Mouse (Mus musculus) brain, embryonic 14.5 days (tissue): ENCODE results near the gene Rps27.

ENCODE experiments used
- CTCF ChIP-seq: fragments of 200-500 bp; IDR thresholded peaks from 2 replicates; pipeline ENCODE4 v1.5.1; 2012; ENCODE audit warnings: inconsistent platforms, mild to moderate bottlenecking, moderate library complexity, borderline replicate concordance; ENCODE audit not compliant: insufficient read depth, insufficient read length; ENCODE audit errors: extremely low read depth
- POLR2A ChIP-seq: fragments of 200-500 bp; IDR thresholded peaks from 2 replicates; pipeline ENCODE4 v1.6.1; 2012; ENCODE audit warnings: mild to moderate bottlenecking, inconsistent platforms, borderline replicate concordance; ENCODE audit not compliant: poor library complexity, insufficient read depth, insufficient read length, severe bottlenecking; ENCODE audit errors: extremely low read depth

DNA sequence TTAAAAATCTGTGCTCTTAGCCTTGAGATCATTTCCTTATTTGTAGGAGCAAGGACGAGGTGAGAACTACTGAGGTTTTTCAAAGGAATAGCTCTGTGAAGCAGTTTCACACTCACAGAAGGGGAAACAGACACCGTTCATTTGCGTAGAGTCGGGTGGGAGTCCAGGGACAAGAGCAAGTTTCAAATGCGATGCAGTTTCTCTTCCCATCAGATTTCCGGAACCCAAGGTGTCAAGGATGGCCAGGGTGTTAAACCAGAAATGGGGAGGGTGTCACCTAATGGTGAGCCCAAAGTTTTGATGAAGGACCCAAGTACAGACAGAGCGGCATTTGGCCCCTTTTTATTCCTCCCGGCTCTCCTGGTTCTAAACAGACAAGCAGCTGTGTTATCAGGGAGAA is 17.6 kb upstream of the Rps27 start:
- no peak for TF ChIP-seq CTCF
- TF ChIP-seq POLR2A, result no peak
